Mouse (Mus musculus) hindbrain, postnatal 0 days (tissue): ENCODE data around the gene Mgrn1. TPM values are rescaled to one million over a fixed set of nuclear protein-coding genes. Genes with fewer than 3 reads are reported as not detected.

Source experiments
- ATAC-seq: fragments of 200-750 bp; cut with Nextera tagmentation; 2 replicates; pipeline ENCODE4 v1.8.0; 2017; ENCODE audit warnings: mild to moderate bottlenecking, moderate TSS enrichment, moderate library complexity
- DNase-seq: peaks from one replicate; pipeline ENCODE4 v3.0.0-alpha.2; 2015; ENCODE audit warnings: low spot score
- H3K27ac ChIP-seq: fragments of 300-500 bp; sonication (generic); 2 replicates; pipeline ENCODE4 v1.5.1; 2014; ENCODE audit warnings: mild to moderate bottlenecking
- H3K27me3 ChIP-seq: fragments of 300-500 bp; sonication (generic); 2 replicates; pipeline ENCODE4 v1.6.1; 2014; ENCODE audit warnings: low read length, mixed read lengths; ENCODE audit not compliant: insufficient read depth
- H3K36me3 ChIP-seq: fragments of 300-500 bp; sonication (generic); 2 replicates; pipeline ENCODE4 v1.6.1; 2014; ENCODE audit warnings: low read length, mixed read lengths; ENCODE audit not compliant: insufficient read depth
- H3K4me1 ChIP-seq: fragments of 300-500 bp; sonication (generic); 2 replicates; pipeline ENCODE4 v1.6.1; 2014; ENCODE audit warnings: antibody characterized with exemption, low read length, mixed read lengths; ENCODE audit not compliant: insufficient read depth
- H3K4me2 ChIP-seq: fragments of 300-500 bp; sonication (generic); 2 replicates; pipeline ENCODE4 v1.6.1; 2014; ENCODE audit warnings: low read depth, mild to moderate bottlenecking, low read length, moderate library complexity, mixed read lengths
- H3K4me3 ChIP-seq: fragments of 300-500 bp; sonication (generic); 2 replicates; pipeline ENCODE4 v1.5.1; 2014; ENCODE audit warnings: low read length
- H3K9ac ChIP-seq: fragments of 300-500 bp; sonication (generic); replicated peaks from 2 replicates; pipeline ENCODE4 v1.6.1; 2014; ENCODE audit warnings: mild to moderate bottlenecking, low read length, moderate library complexity, mixed read lengths
- H3K9me3 ChIP-seq: fragments of 300-500 bp; sonication (generic); 2 replicates; pipeline ENCODE4 v1.6.1; 2016; ENCODE audit warnings: low read length, mixed read lengths
- CTCF ChIP-seq: IDR thresholded peaks from 2 replicates; pipeline ENCODE4 v1.5.1; 2016; ENCODE audit warnings: antibody characterized with exemption, control low read depth, low read depth
- WGBS: fragments of 180-500 bp; shearing (Covaris S2); extraction: QIAGEN DNeasy Blood & Tissue Kit; methylation state at CpG from one replicate; pipeline ENCODE4 v1.1.7; 2014; 5-methylcytosine and 5-hydroxymethylcytosine counted together
- polyA plus RNA-seq: library from polyadenylated mRNA; unstranded; fragments of >200 nt; fragmentation: Nextera tagmentation; extraction: Ambion mirVana; gene quantifications from 2 replicates; pipeline ENCODE4 v1.2.1, GENCODE M21; 2015
- total RNA-seq: library from RNA; depleted of rRNA; stranded (reverse); fragments of >200 nt; gene quantifications from 2 replicates; pipeline ENCODE4 v1.2.3, GENCODE M21; 2014

The Mgrn1 gene
- total and polyA plus RNA-seq, 2 experiments from 2014 or later, result 126 to 235 TPM

GRCm38 (mm10) chr16:4963797-4964709, 78.0 kb downstream of the Mgrn1 start, which contains the start of gene Anks3:
Gene Anks3 (minus strand): TSS chr16:4964205.
- peak; percentile 16; the same call in 1 of the 2 replicates for TF ChIP-seq CTCF
- Histone ChIP-seq H3K4me1 (peaks cover 14% of the 10 kb centered on the region; the same call in 1 of the 2 replicates), H3K27me3 (no peaks in the 10 kb centered on the region), H3K27ac (peak within 1 kb of the TSS; percentile 88), H3K36me3 (no peaks in the 10 kb centered on the region), H3K4me3 (peak within 1 kb of the TSS; percentile 73), H3K9ac (peak within 1 kb of the TSS; percentile 74), H3K9me3 (no peaks in the 10 kb centered on the region), H3K4me2 (peak within 1 kb of the TSS; percentile 63)
- WGBS, result under 1% methylated on average over 69 of the region's 76 CpGs
- DNase-seq (peak; percentile 99), ATAC-seq (peak; percentile 99)

GRCm38 (mm10) chr16:4964731-4965391, 78.8 kb downstream of the Mgrn1 start:
- peak; percentile 15 for ATAC-seq

GRCm38 (mm10) chr16:4965392-4966129, 79.5 kb downstream of the Mgrn1 start:
- no peak overlapping the region; the same call in 1 of the 2 replicates for H3K27ac ChIP-seq
- no peaks in the 10 kb centered on the region for H3K9me3 ChIP-seq
- peak overlapping the region; percentile 63; the same call in 1 of the 2 replicates for H3K4me2 ChIP-seq
- H3K4me1 ChIP-seq, result peaks cover 14% of the 10 kb centered on the region; the same call in 1 of the 2 replicates
- no peaks in the 10 kb centered on the region for H3K27me3 ChIP-seq
- 80% methylated on average over 8 of the region's 8 CpGs for WGBS
- ATAC-seq (no peak), DNase-seq (no peak)
- no peaks in the 10 kb centered on the region for H3K36me3 ChIP-seq
- TF ChIP-seq CTCF, result no peak
- H3K9ac ChIP-seq, result no peak overlapping the region
- H3K4me3 ChIP-seq, result no peak overlapping the region; the same call in 1 of the 2 replicates

More at GRCm38 (mm10) chr16:4964731-4965391, 78.8 kb downstream of the Mgrn1 start:
- H3K27me3 ChIP-seq, result no peaks in the 10 kb centered on the region
- H3K36me3 ChIP-seq, result no peaks in the 10 kb centered on the region
- H3K4me3 ChIP-seq, result peak overlapping the region; percentile 73
- DNase-seq, result peak; percentile 46
- no peaks in the 10 kb centered on the region for H3K9me3 ChIP-seq
- H3K4me2 ChIP-seq, result peak overlapping the region; percentile 63
- H3K27ac ChIP-seq, result peak overlapping the region; percentile 88
- TF ChIP-seq CTCF, result no peak
- WGBS, result 22% methylated on average over 13 of the region's 13 CpGs
- peak overlapping the region; percentile 61 for H3K9ac ChIP-seq
- H3K4me1 ChIP-seq, result peaks cover 14% of the 10 kb centered on the region; the same call in 1 of the 2 replicates

GRCm38 (mm10) chr16:4968426-4968825, 82.4 kb downstream of the Mgrn1 start:
- H3K9ac ChIP-seq, result no peak overlapping the region
- H3K4me1 ChIP-seq, result 0 out of 2 replicates have a peak, but pooled peaks cover 6% of the 10 kb centered on the region
- ATAC-seq (no peak), DNase-seq (no peak)
- no peak overlapping the region for H3K27ac ChIP-seq
- no peak overlapping the region for H3K4me3 ChIP-seq
- H3K4me2 ChIP-seq, result no peak overlapping the region
- H3K27me3 ChIP-seq, result no peaks in the 10 kb centered on the region
- H3K36me3 ChIP-seq, result no peaks in the 10 kb centered on the region
- no peaks in the 10 kb centered on the region for H3K9me3 ChIP-seq
- no peak for TF ChIP-seq CTCF
- WGBS, result 78% methylated on average over 3 of the region's 3 CpGs

- no peak for DNase-seq
- 82% methylated on average over 5 of the region's 5 CpGs for WGBS
- 0 out of 2 replicates have a peak, but pooled peaks cover 6% of the 10 kb centered on the region for H3K4me1 ChIP-seq
- H3K4me3 ChIP-seq, result no peak overlapping the region
- no peak overlapping the region for H3K27ac ChIP-seq
- H3K27me3 ChIP-seq, result no peaks in the 10 kb centered on the region
- H3K36me3 ChIP-seq, result no peaks in the 10 kb centered on the region
- ATAC-seq, result no peak
- no peaks in the 10 kb centered on the region for H3K9me3 ChIP-seq
- H3K4me2 ChIP-seq, result no peak overlapping the region
- no peak overlapping the region for H3K9ac ChIP-seq
- no peak for TF ChIP-seq CTCF
These were observed 83.2 kb downstream of the Mgrn1 start for GRCm38 (mm10) chr16:4969055-4969843.
